Mouse (Mus musculus) erythroblast, embryonic 14.5 days (primary cell): Measurements from ENCODE around the gene 2610028H24Rik.

Experiments
- GATA1 ChIP-seq: IDR thresholded peaks from 2 replicates; pipeline ENCODE4 v1.6.1; 2012; ENCODE audit warnings: low read length, inconsistent platforms, mixed read lengths
- TAL1 ChIP-seq: IDR thresholded peaks from 3 replicates; pipeline ENCODE4 v1.6.1; 2012; ENCODE audit warnings: low read length, inconsistent platforms, mixed read lengths

- TF ChIP-seq TAL1 (no peak), GATA1 (no peak)
These were observed 19.6 kb downstream of the 2610028H24Rik start, which contains the start of the genes Mcm3ap and Ybey for GRCm38 (mm10) chr10:76468203-76469162.
